Mouse (Mus musculus) Patski (cell line): Measurements from ENCODE around the gene Zfp664. TPM values are rescaled to one million over a fixed set of nuclear protein-coding genes. Genes with fewer than 3 reads are reported as not detected.

Source experiments
- ATAC-seq: fragments of 100-300 bp; one replicate; pipeline ENCODE4 v1.8.0; 2021
- CTCF ChIA-PET: fragments of 350-600 bp; sonication (Branson Sonifier 250); formaldehyde crosslinking; loops from one replicate; lab custom pipeline; 2022; ENCODE audit warnings: inconsistent platforms; lab: Charles Lee
- POLR2A ChIA-PET: fragments of 350-600 bp; sonication (Branson Sonifier 250); formaldehyde crosslinking; loops from one replicate; lab custom pipeline; 2022; ENCODE audit warnings: antibody characterized with exemption, inconsistent platforms; lab: Charles Lee
- DNase-seq: peaks from one replicate; pipeline ENCODE4 v3.0.0-alpha.2; 2011; ENCODE audit warnings: low read depth, low spot score
- H3K27me3 ChIP-seq: fragments of 371-371 bp; one replicate; pipeline ENCODE4 v1.5.1; 2021
- CTCF ChIP-seq: fragments of 100-300 bp; IDR thresholded peaks from one replicate; pipeline ENCODE4 v1.5.1; 2021
- in situ Hi-C: fragments of 300-500 bp; cut with MboI; formaldehyde crosslinking; loops from 3 replicates; pipeline ENCODE4 v1.11.1; 2018; ENCODE audit warnings: low pct_unique_long_range_greater_than_20kb, mixed read lengths
- polyA plus RNA-seq: library from polyadenylated mRNA; unstranded; gene quantifications from one replicate; pipeline ENCODE4 v1.2.3, GENCODE M21; 2021

Zfp664 gene
- polyA plus RNA-seq, 1 experiment from 2014 or later, result 121 TPM

GRCm38 (mm10) chr5:124843386-124843785, 19.1 kb upstream of the Zfp664 start:
- TF ChIP-seq CTCF, result no peak
- ATAC-seq (no peak), DNase-seq (no peak)
- in situ Hi-C loops, result no loop called here
- ChIA-PET CTCF (interaction anchor here (1.0 to 2.3 kb wide), 4 partner anchors 9 to 66 kb away, joined by 3 to 7 read pairs (median 4); no protein-coding TSS in a partner anchor), POLR2A (no interaction called here)
- H3K27me3 ChIP-seq, result no peaks in the 10 kb centered on the region

GRCm38 (mm10) chr5:124844929-124845328, 17.6 kb upstream of the Zfp664 start:
- ChIA-PET POLR2A (interaction anchor here (0.6 kb wide), 1 partner anchor 1383 kb away, joined by 4 read pairs; no protein-coding TSS in a partner anchor), CTCF (interaction anchor here (1.5 to 2.3 kb wide), 2 partner anchors 10 to 23 kb away, joined by 6 to 7 read pairs; no protein-coding TSS in a partner anchor)
- ATAC-seq (no peak), DNase-seq (no peak)
- H3K27me3 ChIP-seq, result no peaks in the 10 kb centered on the region
- no peak for TF ChIP-seq CTCF
- in situ Hi-C loops, result no loop called here

GRCm38 (mm10) chr5:124847014-124847413, 15.5 kb upstream of the Zfp664 start:
- TF ChIP-seq CTCF, result no peak
- DNase-seq, result no peak
- CTCF ChIA-PET, result interaction anchor here (1.6 kb wide), 1 partner anchor 70 kb away, joined by 4 read pairs; no protein-coding TSS in a partner anchor
- in situ Hi-C loops, result no loop called here
- POLR2A ChIA-PET, result no interaction called here
- no peak for ATAC-seq
- no peaks in the 10 kb centered on the region for H3K27me3 ChIP-seq

- H3K27me3 ChIP-seq, result no peaks in the 10 kb centered on the region
- CTCF ChIA-PET, result interaction anchor here (3.2 kb wide), 1 partner anchor 11 kb away, joined by 16 read pairs; no protein-coding TSS in a partner anchor
- in situ Hi-C loops, result no loop called here
- no peak for TF ChIP-seq CTCF
- no peak for ATAC-seq
- no peak for DNase-seq
- POLR2A ChIA-PET, result no interaction called here
These were observed 13.5 kb upstream of the Zfp664 start for GRCm38 (mm10) chr5:124848994-124849393.

GRCm38 (mm10) chr5:124851572-124851971, 10.9 kb upstream of the Zfp664 start:
- no peak for DNase-seq
- no peak for TF ChIP-seq CTCF
- ChIA-PET CTCF (interaction anchor here (1.8 to 3.2 kb wide), 2 partner anchors 9 to 17 kb away, joined by 5 to 16 read pairs; no protein-coding TSS in a partner anchor), POLR2A (interaction anchor here (1.1 kb wide), 1 partner anchor 9 kb away, joined by 3 read pairs; no protein-coding TSS in a partner anchor)
- in situ Hi-C loops, result loop anchor here (25.0 kb wide), 1 partner anchor 414 kb away; the partner anchor contains the start of genes Kmt5a and Sbno1
- no peak for ATAC-seq
- H3K27me3 ChIP-seq, result no peaks in the 10 kb centered on the region

- CTCF ChIA-PET, result interaction anchor here (1.1 to 1.8 kb wide), 3 partner anchors 9 to 63 kb away, joined by 4 to 5 read pairs (median 5); no protein-coding TSS in a partner anchor
- in situ Hi-C loops, result loop anchor here (25.0 kb wide), 1 partner anchor 415 kb away; the partner anchor contains the start of genes Kmt5a and Sbno1
These were observed 10.2 kb upstream of the Zfp664 start for GRCm38 (mm10) chr5:124852294-124852693.

GRCm38 (mm10) chr5:124853079-124853478, 9.4 kb upstream of the Zfp664 start:
- ATAC-seq, result no peak
- in situ Hi-C loops, result loop anchor here (25.0 kb wide), 1 partner anchor 416 kb away; the partner anchor contains the start of genes Kmt5a and Sbno1
- ChIA-PET POLR2A (no interaction called here), CTCF (interaction anchor here (1.1 to 1.8 kb wide), 4 partner anchors 8 to 64 kb away, joined by 3 to 5 read pairs (median 4); no protein-coding TSS in a partner anchor)
- TF ChIP-seq CTCF, result no peak
- H3K27me3 ChIP-seq, result no peaks in the 10 kb centered on the region
- DNase-seq, result no peak

More at GRCm38 (mm10) chr5:124852294-124852693, 10.2 kb upstream of the Zfp664 start:
- ATAC-seq (no peak), DNase-seq (no peak)
- H3K27me3 ChIP-seq, result no peaks in the 10 kb centered on the region
- POLR2A ChIA-PET, result interaction anchor here (1.1 kb wide), 1 partner anchor 9 kb away, joined by 3 read pairs; no protein-coding TSS in a partner anchor
- TF ChIP-seq CTCF, result no peak

- POLR2A ChIA-PET, result no interaction called here
- CTCF ChIA-PET, result interaction anchor here (1.2 to 1.8 kb wide), 2 partner anchors 10 to 24 kb away, joined by 3 to 7 read pairs; no protein-coding TSS in a partner anchor
- ATAC-seq (no peak), DNase-seq (no peak)
- in situ Hi-C loops, result loop anchor here (25.0 kb wide), 1 partner anchor 417 kb away; the partner anchor contains the start of genes Kmt5a and Sbno1
- H3K27me3 ChIP-seq, result no peaks in the 10 kb centered on the region
- TF ChIP-seq CTCF, result no peak
These were observed 8.3 kb upstream of the Zfp664 start for GRCm38 (mm10) chr5:124854202-124854601.

- in situ Hi-C loops, result loop anchor here (25.0 kb wide), 1 partner anchor 423 kb away; the partner anchor contains the start of genes Kmt5a and Sbno1
- POLR2A ChIA-PET, result interaction anchor here (0.6 kb wide), 1 partner anchor 130 kb away, joined by 5 read pairs; no protein-coding TSS in a partner anchor
- CTCF ChIA-PET, result interaction anchor here (1.2 to 3.1 kb wide), 6 partner anchors 9 to 83 kb away, joined by 4 to 16 read pairs (median 5); no protein-coding TSS in a partner anchor
- no peak for TF ChIP-seq CTCF
- DNase-seq, result no peak
- ATAC-seq, result no peak
- H3K27me3 ChIP-seq, result no peaks in the 10 kb centered on the region
These were observed 2.5 kb upstream of the Zfp664 start for GRCm38 (mm10) chr5:124860013-124860412.

DNA sequence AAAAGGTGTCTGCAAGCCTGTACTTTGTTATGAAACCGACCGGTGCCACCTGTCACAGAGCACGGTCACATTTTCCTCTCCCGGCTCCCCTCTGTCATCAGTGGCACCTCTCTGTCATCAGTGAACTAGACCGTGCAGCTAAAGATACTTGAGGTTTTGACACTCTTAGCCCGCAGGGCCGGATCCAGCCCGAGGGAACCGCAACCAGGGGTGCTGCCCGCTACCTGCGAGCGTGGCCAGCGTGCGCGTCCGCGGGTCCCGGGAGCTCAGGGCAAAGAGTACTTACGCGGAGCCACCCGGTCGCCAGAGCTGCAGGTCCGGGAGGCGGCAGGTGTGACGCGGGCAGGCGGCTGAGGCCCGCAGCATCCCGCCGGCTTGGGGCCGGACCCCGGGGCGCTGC, 1.0 kb upstream of the Zfp664 start:
- ATAC-seq (no peak), DNase-seq (no peak)
- in situ Hi-C loops, result loop anchor here (25.0 kb wide), 1 partner anchor 424 kb away; the partner anchor contains the start of genes Kmt5a and Sbno1
- no peak for TF ChIP-seq CTCF
- POLR2A ChIA-PET, result interaction anchor here (0.7 to 1.4 kb wide), 2 partner anchors 9 to 10 kb away, joined by 3 to 4 read pairs; no protein-coding TSS in a partner anchor
- H3K27me3 ChIP-seq, result no peaks in the 10 kb centered on the region
- CTCF ChIA-PET, result interaction anchor here (1.3 to 3.1 kb wide), 5 partner anchors 9 to 84 kb away, joined by 3 to 16 read pairs (median 5); no protein-coding TSS in a partner anchor
